27 mouse cellular contexts compared by ENCODE assay signal in the genomic region with DNA sequence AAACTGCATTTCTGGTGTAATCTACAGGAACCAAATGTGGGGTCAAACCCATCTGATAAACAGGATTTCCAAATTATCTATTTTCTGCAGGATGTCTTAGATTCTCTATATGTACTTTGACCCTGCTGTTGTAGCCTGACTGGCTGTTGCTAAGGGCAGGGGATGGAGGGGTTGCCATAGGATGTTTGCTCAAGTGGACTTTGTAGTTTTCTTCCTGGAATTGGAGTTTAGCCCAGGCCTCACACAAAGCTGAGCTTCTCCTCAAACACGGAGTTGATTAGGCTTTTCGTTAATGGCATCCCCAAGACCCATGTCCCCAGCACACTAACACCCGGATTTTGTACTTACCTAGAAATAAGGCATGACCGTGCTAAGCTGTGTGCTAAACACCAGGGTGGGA.
DNase-seq lines count a peak whose midpoint lies in the region; ATAC-seq and TF ChIP-seq lines count a peak whose summit lies in the region.
"Had no signal": no experiment of that assay in that cellular context is flagged by ENCODE, and none has a peak within 500 bp of the region (broad histone marks: within the 10 kb centered on the region; RNA-seq: fewer than 3 reads in every experiment).

No protein-coding gene starts in this region.

- no peaks in the 10 kb centered on the region for H3K27me3 ChIP-seq in liver, embryonic 11.5 days (replicated peaks; ENCODE audit: control insufficient read depth, insufficient read depth, low read length)
- no peaks in the 10 kb centered on the region for H3K27me3 ChIP-seq in liver, embryonic 15.5 days
- no peaks in the 10 kb centered on the region for H3K27me3 ChIP-seq in hindbrain, embryonic 16.5 days (replicated peaks; ENCODE audit: control insufficient read depth, insufficient read depth, low read length)
- H3K27me3 ChIP-seq: CH12.LX; embryonic facial prominence, embryonic 13.5 days; forebrain, embryonic 13.5 days; hindbrain, embryonic 12.5 days; hindbrain, embryonic 15.5 days had no signal

- 71% methylated on average over 4 of the region's 4 CpGs for WGBS in liver, embryonic 11.5 days
- 61% methylated on average over 4 of the region's 4 CpGs for WGBS in liver, embryonic 15.5 days (ENCODE audit: insufficient replicate concordance)
- WGBS in hindbrain, embryonic 16.5 days, result 78% methylated on average over 4 of the region's 4 CpGs

- H3K4me1 ChIP-seq in liver, embryonic 11.5 days (replicated peaks; ENCODE audit: control insufficient read depth, insufficient read depth, low read length), result no peaks in the 10 kb centered on the region
- no peaks in the 10 kb centered on the region for H3K4me1 ChIP-seq in liver, embryonic 15.5 days (replicated peaks)
- no peaks in the 10 kb centered on the region for H3K4me1 ChIP-seq in hindbrain, embryonic 16.5 days (ENCODE audit: control insufficient read depth, insufficient read depth, low read depth, low read length)
- H3K4me1 ChIP-seq: embryonic facial prominence, embryonic 10.5 days; embryonic facial prominence, embryonic 13.5 days; forebrain, embryonic 13.5 days; hindbrain, embryonic 12.5 days; hindbrain, embryonic 15.5 days had no signal

- TF ChIP-seq CTCF in gastrocnemius, adult 2 months (IDR thresholded peaks at IDR 0.05), result no peak

- H3K9ac ChIP-seq in liver, embryonic 11.5 days (ENCODE audit: low read depth, low read length), result no peak overlapping the region
- no peak overlapping the region for H3K9ac ChIP-seq in liver, embryonic 15.5 days
- no peak overlapping the region for H3K9ac ChIP-seq in hindbrain, embryonic 16.5 days (ENCODE audit: low read depth, low read length)
- H3K9ac ChIP-seq: embryonic facial prominence, embryonic 13.5 days; forebrain, embryonic 13.5 days; hindbrain, embryonic 12.5 days; hindbrain, embryonic 15.5 days had no signal

- H3K4me3 ChIP-seq in liver, embryonic 11.5 days (ENCODE audit: low read depth, low read length), result no peak overlapping the region
- H3K4me3 ChIP-seq in liver, embryonic 15.5 days (replicated peaks), result no peak overlapping the region
- H3K4me3 ChIP-seq in gastrocnemius, adult 2 months, result no peak overlapping the region
- H3K4me3 ChIP-seq in hindbrain, embryonic 16.5 days (ENCODE audit: low read length), result no peak overlapping the region
- H3K4me3 ChIP-seq: embryonic facial prominence, embryonic 10.5 days; embryonic facial prominence, embryonic 13.5 days; erythroblast, embryonic 14.5 days; forebrain, embryonic 13.5 days; hindbrain, embryonic 12.5 days; hindbrain, embryonic 15.5 days had no signal

- intact Hi-C loops in gastrocnemius, adult 2 months (cut with DNase I), result no loop called here

- no peak for DNase-seq in liver, embryonic 11.5 days (ENCODE audit: low spot score)
- no peak for DNase-seq in liver
- peak; percentile 73 for DNase-seq in yolk sac, embryonic 10.5 days (ENCODE audit: low spot score)
- DNase-seq in gastrocnemius, adult 2 months, result no peak
- DNase-seq: adrenal gland, adult 2 months; adrenal gland, postnatal 14 days; B cell, adult 2 months; cerebellum, adult 11-12 months; cerebellum, adult 8-10 months; cerebellum, postnatal 10 days; cerebellum, postnatal 36 days; embryo, embryonic 11 days; gastrocnemius, postnatal 14 days; heart, adult 11 months had no signal

- no peak overlapping the region for H3K27ac ChIP-seq in liver, embryonic 11.5 days (ENCODE audit: low read depth, low read length)
- H3K27ac ChIP-seq in liver, embryonic 15.5 days (replicated peaks), result no peak overlapping the region
- no peak overlapping the region for H3K27ac ChIP-seq in gastrocnemius, adult 2 months
- no peak overlapping the region for H3K27ac ChIP-seq in hindbrain, embryonic 16.5 days (ENCODE audit: low read depth, low read length)
- H3K27ac ChIP-seq: embryonic facial prominence, embryonic 10.5 days; embryonic facial prominence, embryonic 13.5 days; forebrain, embryonic 13.5 days; hindbrain, embryonic 12.5 days; hindbrain, embryonic 15.5 days had no signal

- no peak overlapping the region for H3K4me2 ChIP-seq in liver, embryonic 11.5 days
- no peak overlapping the region for H3K4me2 ChIP-seq in liver, embryonic 15.5 days
- no peak overlapping the region for H3K4me2 ChIP-seq in hindbrain, embryonic 16.5 days (ENCODE audit: low read length)
- H3K4me2 ChIP-seq: embryonic facial prominence, embryonic 13.5 days; forebrain, embryonic 13.5 days; heart, embryonic 11.5 days; hindbrain, embryonic 12.5 days; hindbrain, embryonic 15.5 days had no signal

- 0 out of 2 replicates have a peak, but pooled peaks have one; percentile 49 for ATAC-seq in liver, embryonic 11.5 days (replicated peaks; ENCODE audit: low FRiP score)
- peak; percentile 44; the same call in 1 of the 2 replicates for ATAC-seq in liver, embryonic 15.5 days (ENCODE audit: insufficient read depth)
- no peak for ATAC-seq in hindbrain, embryonic 16.5 days
- ATAC-seq: forebrain, embryonic 13.5 days; forebrain, embryonic 16.5 days; Patski had no signal

- no peaks in the 10 kb centered on the region for H3K36me3 ChIP-seq in liver, embryonic 11.5 days (ENCODE audit: control insufficient read depth, insufficient read depth, low read length)
- H3K36me3 ChIP-seq in liver, embryonic 15.5 days (replicated peaks), result no peaks in the 10 kb centered on the region
- H3K36me3 ChIP-seq in hindbrain, embryonic 16.5 days (ENCODE audit: control insufficient read depth, insufficient read depth, low read length), result no peaks in the 10 kb centered on the region
- H3K36me3 ChIP-seq: embryonic facial prominence, embryonic 10.5 days; embryonic facial prominence, embryonic 13.5 days; G1E; hindbrain, embryonic 12.5 days; hindbrain, embryonic 15.5 days had no signal

- no peaks in the 10 kb centered on the region for H3K9me3 ChIP-seq in liver, embryonic 11.5 days (ENCODE audit: control insufficient read depth, low read length)
- H3K9me3 ChIP-seq in liver, embryonic 15.5 days (replicated peaks), result no peaks in the 10 kb centered on the region
- no peaks in the 10 kb centered on the region for H3K9me3 ChIP-seq in hindbrain, embryonic 16.5 days (ENCODE audit: control insufficient read depth, low read length)
- H3K9me3 ChIP-seq: embryonic facial prominence, embryonic 10.5 days; embryonic facial prominence, embryonic 13.5 days; forebrain, embryonic 13.5 days; hindbrain, embryonic 12.5 days; hindbrain, embryonic 15.5 days had no signal
